Mouse (Mus musculus): ENCODE data around the gene Trim39.
A peak's percentile ranks its signal among the peaks of the same experiment; 100 is the strongest.

Trim39 gene

DNA sequence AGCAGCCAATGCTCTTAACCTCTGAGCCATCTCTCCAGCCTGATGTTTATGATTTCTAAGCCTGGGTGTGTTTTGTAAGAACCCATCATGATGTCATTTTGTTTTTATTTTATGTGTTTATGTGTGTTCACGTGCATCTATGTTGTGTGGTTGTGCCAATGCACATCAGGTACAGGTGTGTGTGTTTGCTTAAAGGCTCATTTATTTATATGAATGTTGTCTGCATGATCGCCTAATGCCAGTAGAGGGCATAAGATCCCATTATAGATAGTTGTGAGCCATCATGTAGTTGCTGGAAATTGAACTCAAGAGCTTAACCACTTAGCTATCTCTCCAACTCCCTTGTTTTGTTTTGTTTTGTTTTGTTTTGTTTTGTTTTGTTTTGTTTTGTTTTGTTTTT lies 26.3 kb downstream of the Trim39 start:
- DNase-seq = no peak

DNA sequence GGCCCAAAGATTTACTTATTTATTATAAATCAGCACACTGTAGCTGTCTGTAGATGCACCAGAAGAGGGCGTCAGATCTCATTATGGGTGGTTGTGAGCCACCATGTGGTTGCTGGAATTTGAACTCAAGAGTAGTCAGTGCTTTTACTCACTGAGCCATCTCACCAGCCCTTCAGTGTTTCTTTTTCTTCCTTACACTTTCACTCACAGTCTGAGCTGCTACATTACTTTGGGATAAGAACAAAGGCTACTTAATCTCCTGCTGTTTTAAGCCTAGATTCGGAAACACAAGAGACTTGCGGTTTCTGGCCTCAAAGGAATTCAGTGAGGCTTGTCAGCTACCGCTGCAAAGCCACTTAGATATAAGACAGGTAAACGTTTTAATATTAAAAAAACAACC lies 28.0 kb downstream of the Trim39 start:
- DNase-seq = no peak

DNA sequence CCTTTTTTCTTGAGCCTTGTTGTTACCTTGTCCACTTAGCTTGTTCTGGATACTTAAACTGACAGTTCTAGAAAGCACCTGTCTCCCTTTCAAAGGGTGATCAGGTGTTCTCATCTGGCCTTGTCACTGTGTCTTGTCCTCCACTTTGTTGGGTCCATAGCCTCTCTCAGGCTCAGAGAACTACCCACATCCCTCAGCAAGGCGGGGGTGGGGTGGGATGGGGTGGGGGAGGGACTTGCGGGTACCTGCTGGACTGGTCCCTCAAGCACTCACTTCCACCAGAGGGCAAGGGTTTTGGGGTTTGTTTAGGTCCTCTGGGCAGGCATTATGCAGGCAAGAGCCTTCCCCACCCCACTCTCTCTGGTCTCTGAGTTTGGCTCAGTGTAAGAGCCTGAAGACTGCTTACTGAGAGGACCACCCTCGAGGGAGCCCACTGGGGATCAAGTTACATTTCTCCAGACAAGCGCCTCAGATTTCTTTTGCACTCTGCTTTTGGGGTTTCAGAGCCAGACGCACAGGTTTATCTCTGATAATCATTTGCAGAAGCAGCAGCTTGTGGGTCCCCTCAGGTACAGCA lies 31.3 kb downstream of the Trim39 start:
- no peak for DNase-seq

- DNase-seq = no peak
Observed at GRCm38 (mm10) chr17:36237321-36237921, 34.6 kb downstream of the Trim39 start.

GRCm38 (mm10) chr17:36235300-36235699 lies 36.7 kb downstream of the Trim39 start:
- peak; percentile 40 for DNase-seq

DNA sequence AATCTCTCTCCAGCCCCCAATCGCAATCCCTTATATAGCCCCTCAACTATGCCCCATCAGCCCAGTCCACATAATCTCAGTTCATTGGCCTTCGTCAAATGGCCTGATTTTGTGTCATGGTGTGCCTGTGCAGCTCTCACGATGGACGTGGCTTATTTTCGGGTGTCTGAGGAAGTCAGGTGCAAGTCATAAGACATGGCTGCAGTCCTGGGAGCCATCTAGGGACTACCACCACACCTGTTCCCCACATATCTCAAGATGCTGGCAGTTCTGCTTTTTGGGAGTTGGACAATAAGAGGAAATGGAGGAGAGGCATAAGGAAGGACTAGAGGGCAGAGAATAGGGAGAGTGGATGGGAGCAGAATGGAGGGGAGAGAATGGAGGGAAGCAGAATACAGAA lies 38.5 kb downstream of the Trim39 start:
- no peak for DNase-seq

DNA sequence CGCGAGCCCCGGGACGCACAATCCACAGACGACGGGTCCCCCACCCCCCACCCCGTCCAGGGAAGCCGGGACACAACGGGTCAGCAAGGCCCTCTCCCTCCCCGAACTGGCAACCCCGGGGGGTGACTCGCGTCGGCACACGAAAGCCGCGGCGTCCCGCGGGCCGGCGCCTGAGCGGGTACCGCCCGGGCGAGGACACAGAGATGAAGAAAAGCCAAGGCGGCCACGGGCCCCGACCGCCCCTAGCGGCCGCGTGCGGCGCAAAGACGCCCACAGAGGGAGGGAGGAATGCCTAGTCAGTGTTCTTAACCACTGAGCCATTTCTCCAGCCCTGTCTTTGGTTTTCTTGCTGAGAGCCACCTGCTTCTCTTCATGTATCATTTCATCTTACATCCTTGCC lies 40.7 kb downstream of the Trim39 start:
- DNase-seq = peak; percentile 74

GRCm38 (mm10) chr17:36229046-36229445 lies 43.0 kb downstream of the Trim39 start:
- no peak for DNase-seq

DNA sequence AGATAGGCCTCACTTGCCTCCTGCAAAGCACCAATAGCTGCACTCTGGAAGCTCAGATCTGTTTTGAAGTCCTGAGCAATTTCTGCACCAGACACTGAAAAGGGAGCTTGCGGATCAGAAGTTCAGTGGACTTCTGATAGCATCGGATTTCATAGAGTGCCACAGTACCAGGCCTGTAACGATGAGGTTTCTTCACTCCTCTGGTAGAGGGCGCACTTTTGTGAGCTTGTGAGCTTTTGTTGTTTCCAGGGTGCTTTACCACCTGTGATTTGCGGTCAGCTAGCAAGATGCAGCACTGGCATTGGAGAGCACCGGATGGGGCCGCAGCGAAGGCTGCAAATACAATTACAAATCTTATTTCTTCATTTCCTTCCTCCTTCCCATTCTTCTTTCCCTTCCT lies 45.1 kb downstream of the Trim39 start:
- DNase-seq = no peak

DNA sequence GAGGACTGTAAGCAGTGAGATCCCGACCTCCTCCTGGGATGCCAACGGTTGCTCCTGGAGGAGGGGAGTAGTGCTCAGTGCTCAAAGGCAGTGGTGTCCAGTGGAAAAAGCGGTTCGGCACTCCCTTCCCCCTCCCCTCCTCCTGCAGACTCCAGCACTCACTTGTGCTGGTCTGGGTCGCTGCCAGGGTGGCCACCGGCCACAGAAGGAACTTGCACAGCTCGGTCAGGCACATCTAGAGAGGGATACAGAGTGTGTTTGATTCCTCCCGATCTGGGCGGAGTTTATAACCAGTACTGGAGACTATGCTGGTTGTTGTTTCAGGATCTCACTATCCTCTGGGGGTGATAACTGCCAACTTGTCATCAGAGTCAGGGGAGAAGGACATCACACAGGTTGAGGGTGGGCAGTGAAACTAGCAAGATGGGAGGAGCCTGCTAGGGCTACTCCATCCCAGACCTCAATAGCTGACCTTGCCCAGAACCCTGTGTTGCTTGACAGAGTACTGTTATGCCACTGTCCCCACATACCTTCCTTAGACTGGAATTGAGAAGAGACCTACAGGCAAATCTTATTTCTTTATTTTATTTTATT lies 46.7 kb downstream of the Trim39 start:
- no peak for DNase-seq

GRCm38 (mm10) chr17:36224451-36224850 lies 47.6 kb downstream of the Trim39 start:
- DNase-seq = no peak

DNA sequence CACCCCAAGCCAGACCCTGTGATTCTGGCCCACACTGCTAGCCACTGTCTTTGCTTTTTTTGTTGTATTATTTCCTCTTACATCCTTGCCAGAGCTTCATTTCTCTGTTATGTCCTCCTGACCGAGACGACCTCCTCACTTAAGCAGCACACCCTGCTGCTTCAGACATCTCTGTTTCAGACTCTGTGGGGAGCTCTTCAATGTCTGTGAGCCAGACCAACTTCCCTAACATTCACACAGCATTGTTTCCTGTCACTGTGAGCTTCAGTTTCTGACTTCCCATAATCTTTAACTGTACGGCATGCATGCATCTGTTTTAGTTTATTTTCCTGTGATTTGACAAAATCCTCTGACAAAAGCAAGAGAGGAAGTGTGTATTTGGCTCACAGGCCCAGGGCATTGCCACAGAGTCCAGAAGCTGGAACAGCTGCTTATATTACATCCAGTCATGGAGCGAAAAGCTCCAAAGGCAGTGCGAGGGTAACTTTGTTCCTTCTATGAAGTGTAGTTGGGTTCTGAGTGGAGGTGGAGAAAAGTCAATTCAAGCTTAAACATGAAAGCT lies 53.4 kb downstream of the Trim39 start:
- DNase-seq = no peak

DNA sequence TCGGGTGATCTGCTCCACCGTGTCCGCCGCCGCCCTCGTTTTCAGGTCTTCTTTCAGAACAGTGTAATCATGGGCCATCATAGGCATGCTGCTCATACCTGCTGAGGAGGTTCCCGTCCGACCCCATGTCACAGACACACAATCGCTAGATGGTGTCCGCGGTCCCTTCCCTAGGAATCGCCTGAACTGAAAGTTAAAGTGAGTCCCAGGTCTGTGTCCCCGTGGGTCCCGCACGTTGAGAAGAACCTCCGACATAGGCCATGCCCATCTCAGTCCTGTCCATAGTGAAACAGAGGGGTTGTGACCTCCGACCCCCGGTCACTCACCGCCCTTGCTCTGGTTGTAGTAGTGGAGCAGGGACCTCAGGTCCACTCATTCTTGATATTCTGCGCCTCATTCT lies 56.5 kb downstream of the Trim39 start:
- no peak for DNase-seq

Data from kidney, adult 18-20 months (tissue).